Mouse (Mus musculus) liver, embryonic 14.5 days (tissue): Measurements from ENCODE around the gene Mndal.
"Not testable (repeated sequence)": the region's sequence is repeated elsewhere in the genome, so short reads cannot be mapped to it uniquely, and the experiment has no call there.

Experiments
- CTCF ChIP-seq: IDR thresholded peaks from 2 replicates; pipeline ENCODE4 v1.5.1; 2016; ENCODE audit warnings: antibody characterized with exemption, low read depth, control low read depth
- EP300 ChIP-seq: IDR thresholded peaks from 2 replicates; pipeline ENCODE4 v1.6.1; 2016; ENCODE audit warnings: antibody characterized with exemption, low read depth

DNA sequence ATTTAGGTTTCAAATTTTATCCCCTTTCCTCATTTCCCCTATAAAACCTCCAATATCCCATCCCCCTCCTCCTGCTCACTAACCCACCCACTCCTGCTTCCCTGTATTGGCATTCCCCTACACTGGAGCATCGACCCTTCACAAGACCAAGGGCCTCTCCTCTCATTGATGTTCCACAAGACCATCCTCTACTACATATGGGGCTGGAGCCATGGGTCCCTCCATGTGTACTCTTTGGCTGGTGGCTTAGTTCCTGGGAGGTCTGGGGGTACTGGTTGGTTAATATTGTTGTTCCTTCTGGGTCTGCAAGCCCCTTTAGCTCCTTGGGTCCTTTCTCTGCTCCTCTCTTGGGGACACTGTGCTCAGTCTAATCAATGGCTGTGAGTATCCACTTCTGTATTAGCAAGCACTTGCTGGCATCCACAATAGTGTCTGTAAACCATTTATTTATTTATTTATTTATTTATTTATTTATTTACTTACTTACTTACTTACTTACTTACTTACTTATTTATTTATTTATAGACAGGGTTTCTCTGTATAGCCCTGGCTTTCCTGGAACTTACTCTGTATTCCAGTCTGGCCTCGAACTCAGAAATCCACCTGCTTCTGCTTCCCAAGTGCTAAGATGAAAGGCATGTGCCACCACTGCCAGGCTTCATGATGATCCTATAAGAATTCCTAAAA lies 121.4 kb downstream of the Mndal start:
- not testable (repeated sequence) for TF ChIP-seq CTCF, EP300
